Mouse (Mus musculus): ENCODE results near the gene Mogat1.
A peak's percentile ranks its signal among the peaks of the same experiment; 100 is the strongest.
"Not testable (repeated sequence)": the region's sequence is repeated elsewhere in the genome, so short reads cannot be mapped to it uniquely, and the experiment has no call there.

Gene Mogat1

DNA sequence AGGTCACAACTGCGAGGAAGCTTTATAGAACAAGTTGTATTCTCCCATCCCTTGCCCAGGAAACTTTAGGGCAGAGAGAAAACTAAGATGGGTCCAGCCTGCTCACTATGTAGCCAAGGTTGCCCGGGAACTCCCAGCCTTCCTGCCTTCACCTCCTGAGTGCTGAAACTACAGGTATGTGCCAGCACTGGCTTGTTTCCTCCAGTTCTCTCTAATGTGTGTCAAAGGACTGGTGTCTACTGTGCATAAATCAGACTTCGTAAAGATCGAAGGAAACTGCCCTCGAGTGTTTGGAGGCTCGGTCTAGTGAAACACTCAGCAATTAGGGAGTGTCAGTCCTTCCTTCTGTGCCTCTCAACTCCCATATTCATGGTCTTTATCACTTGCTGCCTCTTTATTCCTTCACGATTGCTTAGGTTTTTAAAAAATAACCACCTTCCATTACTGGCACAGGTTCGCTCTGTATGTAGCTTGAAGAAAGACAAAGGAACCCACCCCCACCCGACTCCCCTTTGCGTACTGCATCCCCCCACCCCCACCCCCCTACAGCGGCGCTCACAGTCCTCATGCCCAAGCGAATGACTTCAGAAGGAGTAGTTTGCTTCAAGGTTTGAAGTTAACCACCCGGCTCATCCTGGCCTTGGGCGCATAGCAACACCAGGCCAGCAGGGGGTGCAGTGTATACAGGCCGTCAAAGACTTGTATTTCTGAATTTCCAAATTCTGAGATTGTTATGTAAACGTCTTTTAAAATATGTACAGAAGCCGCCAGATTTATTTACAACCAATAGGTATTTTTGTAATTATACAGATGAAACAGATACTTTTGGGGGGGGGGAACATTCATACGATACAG lies 25.7 kb downstream of the Mogat1 start:
- ATAC-seq (ENCODE audit: low TSS enrichment), result peak; percentile 58

DNA sequence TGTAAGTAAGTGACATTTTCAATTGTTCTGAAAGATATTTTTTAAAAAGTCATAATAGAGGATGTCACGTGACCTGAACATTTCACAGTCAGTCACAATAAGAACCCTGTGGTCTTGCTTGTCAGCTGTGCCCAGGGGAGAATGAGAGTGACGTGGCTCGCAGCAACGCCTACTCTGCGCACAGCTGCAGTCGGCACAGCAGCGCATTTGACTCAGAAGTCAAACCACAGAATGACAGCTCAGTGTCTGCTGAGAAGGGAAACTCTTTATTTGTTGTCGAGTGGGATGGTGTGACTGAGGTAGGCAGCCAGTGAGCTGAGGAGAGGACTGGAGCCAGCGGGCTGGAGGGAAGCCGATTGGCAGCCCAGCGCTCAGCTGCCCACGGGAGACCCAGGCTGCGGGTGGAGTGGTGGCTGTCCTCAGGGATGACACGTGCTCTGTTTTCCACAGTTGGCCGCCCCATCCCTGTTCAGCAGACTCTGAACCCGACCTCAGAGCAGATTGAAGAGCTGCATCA lies 26.8 kb downstream of the Mogat1 start:
- ATAC-seq (ENCODE audit: low TSS enrichment), result peak; percentile 93

DNA sequence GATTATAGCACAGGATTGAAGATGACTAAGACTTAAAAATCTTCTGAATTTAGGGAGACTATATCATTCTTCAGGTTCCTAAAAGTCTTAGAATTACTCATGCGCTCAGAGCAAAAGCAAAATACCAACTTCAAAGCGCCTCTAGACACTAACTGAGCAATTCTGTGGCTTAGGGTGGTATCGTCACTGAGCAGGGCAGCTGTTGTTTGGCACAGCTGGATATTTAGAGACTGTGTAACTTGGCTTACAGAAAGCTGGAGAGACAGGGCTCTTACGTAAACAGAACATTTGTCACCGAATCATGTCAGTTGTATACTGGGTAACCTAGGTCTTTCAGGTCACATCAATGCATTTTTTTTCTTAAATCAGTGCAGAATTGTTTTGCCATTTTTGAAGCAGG lies 27.6 kb downstream of the Mogat1 start:
- ATAC-seq (ENCODE audit: low TSS enrichment), result peak; percentile 25

DNA sequence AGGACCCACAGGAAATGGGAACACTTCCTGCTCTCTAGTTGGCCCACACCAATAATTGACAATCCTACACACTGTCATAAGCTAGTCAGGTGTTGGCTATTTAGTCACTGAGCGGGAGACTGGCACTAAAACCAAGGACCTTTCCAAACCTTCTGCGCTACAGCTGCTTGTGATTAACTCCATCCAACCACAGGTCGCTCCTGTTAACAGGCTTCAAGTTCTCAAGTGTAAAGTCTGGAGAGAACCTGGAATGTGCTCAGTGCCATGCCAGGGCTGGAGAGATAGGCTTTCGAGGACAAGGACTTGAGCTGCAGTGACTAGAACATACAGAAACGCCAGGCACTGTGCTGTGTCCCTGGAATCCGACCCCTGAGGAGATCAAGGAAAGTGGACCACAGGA lies 28.4 kb downstream of the Mogat1 start:
- no peak for ATAC-seq (ENCODE audit: low TSS enrichment)

DNA sequence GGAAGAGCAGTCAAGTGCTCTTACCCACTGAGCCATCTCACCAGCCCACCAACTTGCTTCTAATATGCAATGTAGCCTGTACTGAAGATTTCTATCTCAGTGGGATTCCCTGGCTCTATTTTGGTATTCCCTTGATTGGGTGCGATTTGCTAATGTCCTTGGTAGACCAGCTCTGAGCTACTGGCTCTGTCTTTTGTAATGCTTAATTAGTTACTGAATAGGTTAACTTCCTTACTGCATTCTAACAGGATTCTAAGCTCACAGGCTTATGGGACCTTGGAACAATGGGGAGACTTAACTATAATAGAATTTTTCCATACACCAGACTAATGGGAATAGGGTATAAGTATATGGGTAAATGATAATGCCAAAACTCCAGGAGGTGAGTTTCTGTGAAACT lies 32.8 kb downstream of the Mogat1 start:
- ATAC-seq (ENCODE audit: low TSS enrichment), result not testable (repeated sequence)

DNA sequence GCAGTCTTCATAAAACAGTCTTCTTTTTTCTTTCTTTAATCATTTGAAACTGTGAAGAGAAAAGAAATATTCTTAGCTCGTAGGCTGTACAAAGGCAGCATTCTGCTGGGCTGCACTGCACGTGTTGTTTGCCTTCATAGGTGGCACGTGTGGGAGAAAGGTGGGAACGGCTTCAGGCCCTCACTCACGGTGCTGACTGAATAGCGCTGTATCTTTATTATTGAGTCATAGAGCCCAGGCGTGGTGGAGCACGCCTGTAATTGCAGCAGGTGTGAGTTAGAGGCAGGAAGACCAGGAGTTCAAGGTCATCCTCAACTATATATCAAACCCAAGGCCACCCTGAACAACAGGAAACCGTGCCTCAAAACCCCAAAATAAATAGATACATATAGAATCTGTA lies 35.5 kb downstream of the Mogat1 start:
- no peak for ATAC-seq (ENCODE audit: low TSS enrichment)

DNA sequence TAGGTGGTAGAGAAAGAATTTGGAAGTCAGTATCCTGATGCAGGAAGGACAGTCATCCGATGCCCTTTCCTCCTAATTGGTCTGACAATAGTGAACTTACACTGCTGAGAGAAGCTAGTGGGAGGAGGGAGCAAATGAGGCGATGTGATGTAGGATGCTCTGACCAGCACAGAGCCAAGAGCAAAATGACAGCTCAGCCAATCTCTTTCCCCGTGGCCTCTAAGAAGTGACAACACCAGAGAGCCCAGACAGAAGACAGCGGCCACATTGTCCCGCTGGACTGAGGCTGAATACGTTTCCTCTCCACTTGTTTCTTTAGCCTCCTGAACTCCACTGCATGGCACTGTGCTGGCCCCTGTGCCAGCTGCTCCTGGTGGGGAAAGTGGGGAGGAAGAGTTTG lies 38.2 kb downstream of the Mogat1 start:
- ATAC-seq (ENCODE audit: low TSS enrichment), result peak; percentile 70

DNA sequence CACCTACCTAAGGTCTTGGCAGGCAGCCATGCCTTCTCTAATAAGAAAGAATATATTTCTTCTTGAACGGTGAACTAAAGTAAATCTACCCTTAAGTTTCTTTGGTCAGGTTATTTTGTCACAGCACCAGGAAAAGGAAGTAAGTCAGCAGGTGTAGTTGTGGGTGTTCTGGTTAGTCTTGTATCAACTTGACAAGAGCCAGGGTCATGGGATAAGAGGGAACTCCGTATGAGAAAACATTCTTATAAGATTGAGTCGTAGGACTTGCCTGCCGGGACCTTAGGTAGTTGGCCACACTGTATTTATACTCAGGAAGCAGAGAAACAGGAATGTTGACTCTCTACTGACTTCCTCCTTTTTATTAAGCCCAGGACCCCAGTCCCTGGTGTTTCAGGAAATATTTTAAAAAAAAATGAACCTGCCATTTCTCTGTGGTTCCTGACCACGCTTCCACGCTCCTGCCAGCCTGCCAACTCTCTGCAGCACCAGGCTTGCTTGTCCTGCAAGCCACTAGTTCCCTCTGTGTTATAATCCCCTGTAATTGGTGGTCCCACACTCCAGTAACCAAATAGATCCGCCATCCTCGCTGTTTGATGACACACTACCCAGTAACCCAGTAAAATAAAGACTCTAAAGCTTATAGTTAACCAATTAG lies 43.3 kb downstream of the Mogat1 start:
- no peak for ATAC-seq (ENCODE audit: low TSS enrichment)

DNA sequence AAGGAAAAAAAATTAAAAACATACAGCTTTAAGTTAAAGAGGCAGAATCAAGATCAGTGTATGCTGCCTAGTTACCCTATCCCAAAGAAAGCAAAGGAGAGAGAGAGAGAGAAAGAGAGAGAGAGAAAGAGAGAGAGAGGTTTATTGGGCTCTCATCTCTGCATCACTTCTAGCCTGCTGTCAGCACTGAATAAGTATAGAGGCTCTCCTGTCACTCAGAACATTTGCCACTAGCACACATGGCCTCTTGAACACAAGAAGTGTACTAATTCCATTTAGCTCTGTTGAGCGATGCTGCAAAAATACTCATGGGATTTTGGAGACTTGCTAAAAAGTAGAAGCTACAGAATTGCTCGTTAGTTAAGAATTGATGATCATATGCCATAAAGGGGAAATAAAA lies 56.2 kb downstream of the Mogat1 start:
- no peak for ATAC-seq (ENCODE audit: low TSS enrichment)

DNA sequence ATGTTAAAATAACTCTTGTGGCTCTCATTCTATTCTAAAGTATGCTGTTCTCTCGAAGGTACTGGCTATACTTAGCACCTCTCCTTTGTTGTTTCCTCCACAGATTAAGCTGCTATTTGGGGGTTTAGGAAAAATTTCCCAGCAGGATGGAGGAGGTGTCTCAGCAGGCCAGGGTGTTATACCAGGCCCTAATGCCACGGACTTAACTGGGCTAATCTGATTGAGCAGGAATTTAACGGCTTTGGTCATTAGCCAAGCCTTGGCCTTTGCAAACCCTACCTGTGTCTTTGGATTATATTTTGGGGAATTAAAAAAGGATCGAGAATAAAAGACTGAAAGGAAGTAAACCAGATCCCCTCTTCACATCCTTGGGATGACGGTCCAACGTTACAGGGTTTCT lies 56.6 kb downstream of the Mogat1 start:
- ATAC-seq (ENCODE audit: low TSS enrichment), result no peak

DNA sequence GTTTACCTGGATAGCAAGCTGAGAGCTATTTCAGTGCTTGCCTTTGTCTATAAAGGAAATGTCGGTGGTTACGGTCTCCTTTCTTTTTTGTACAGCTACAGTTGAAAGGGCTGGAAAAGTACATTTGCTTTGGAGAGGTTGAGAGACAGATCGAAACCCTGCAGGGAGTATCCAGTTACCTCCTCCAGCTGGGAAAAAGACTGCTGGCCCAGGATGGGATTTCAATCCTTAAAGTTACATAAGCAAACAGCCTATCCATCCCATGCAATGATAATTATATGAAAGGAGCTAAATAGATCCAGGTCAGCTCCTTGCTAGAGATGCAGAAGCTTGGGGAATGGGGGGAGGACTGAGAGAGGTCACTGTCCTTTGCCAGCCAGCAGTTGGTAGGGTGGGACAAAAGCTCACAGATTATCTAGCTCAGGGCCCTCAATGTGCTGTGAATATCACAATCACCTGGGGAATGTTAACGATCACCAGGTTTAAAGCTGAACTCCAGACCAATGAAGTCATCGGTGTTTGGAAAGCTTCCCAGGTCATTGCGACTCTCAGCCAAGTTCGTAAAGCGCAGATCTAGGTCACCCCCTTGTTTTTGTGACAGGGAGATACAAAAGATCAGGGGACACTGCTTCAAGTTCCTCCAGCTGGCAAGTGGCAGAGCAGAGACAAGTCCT lies 57.2 kb downstream of the Mogat1 start:
- ATAC-seq (ENCODE audit: low TSS enrichment), result peak; percentile 52; the same call in 1 of the 2 replicates

DNA sequence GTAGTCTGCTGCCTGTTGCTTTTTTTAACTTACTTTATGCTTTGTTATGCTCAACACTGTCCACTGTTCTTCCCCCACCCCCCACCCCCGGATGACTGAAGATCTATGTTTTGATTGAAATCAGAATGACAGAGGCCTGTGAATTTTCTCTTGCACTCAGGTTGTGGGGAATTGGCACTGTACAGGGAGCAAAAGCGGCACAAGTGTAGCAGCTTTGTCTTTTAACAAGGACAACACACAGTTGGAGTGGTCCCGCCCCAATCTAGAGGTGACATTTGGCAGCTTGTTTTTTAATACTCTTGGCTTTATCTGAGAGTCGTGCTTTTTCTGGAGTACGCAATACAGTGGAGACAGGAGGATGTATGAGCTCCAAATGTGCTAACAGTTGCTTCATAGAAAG lies 58.8 kb downstream of the Mogat1 start:
- no peak for ATAC-seq (ENCODE audit: low TSS enrichment)

DNA sequence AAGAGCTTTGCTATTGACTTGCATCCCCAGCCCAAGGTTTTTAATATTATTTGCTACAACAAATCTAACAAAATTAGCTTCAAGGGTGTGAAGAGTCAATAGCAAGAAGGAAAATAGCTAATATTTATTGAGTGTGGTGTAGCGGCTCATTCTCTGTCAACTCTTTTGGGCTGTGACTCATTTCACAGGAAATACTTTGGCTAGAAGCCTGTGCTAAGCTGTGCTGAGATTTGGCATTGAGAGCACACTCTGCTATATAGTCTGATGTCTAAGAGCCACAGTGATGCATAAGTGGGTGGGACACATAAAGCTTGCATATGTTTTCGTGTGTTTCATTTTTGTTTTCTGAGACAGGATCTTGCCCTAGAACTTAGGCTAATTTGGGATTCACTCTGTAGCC lies 74.3 kb downstream of the Mogat1 start:
- peak; percentile 98 for ATAC-seq (ENCODE audit: low TSS enrichment)

DNA sequence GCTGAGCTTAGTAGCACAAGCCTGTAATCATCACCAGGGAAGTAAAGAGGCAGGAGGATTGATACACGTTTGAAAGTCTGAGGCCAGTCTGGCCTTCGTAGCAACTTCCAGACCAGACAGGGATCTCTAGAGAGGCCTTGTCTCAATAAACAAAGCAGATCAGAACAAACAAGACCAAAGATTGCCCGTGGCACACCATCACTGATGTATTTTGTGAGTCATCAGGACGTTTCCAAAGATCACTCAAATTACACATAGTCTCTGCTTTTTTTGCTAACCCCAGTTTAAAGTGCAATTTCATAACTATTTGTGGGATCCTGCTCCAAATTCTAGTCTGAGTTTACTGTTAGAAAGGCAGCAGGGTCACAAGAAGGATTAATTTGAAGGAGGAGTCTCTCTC lies 76.2 kb downstream of the Mogat1 start:
- no peak for ATAC-seq (ENCODE audit: low TSS enrichment)
